Mouse (Mus musculus): Measurements from ENCODE around the gene Selenov.
"Not testable (repeated sequence)": the region's sequence is repeated elsewhere in the genome, so short reads cannot be mapped to it uniquely, and the experiment has no call there.

Gene Selenov

DNA sequence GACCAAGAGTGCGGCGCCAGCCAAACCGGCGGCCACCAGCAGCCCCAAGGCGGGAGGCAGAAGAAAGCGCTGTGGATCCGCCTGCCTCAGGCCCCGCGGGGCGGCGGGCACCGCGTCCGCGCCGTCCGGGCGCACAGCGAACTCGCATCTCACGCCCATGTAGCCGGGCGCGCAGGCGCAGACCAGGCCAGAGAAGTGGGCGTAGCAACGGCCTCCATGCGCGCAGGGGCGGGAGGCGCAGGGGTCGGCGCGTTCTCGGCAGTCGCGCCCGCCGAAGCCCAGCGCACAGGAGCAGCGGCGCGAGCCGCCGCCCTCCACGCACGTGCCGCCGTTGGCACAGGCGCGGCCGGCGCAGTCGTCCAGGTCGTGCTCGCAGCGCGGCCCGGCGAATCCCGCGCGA, 3.5 kb upstream of the Selenov start:
- peak; percentile 69 for DNase-seq (ENCODE audit: extremely low spot score)

DNA sequence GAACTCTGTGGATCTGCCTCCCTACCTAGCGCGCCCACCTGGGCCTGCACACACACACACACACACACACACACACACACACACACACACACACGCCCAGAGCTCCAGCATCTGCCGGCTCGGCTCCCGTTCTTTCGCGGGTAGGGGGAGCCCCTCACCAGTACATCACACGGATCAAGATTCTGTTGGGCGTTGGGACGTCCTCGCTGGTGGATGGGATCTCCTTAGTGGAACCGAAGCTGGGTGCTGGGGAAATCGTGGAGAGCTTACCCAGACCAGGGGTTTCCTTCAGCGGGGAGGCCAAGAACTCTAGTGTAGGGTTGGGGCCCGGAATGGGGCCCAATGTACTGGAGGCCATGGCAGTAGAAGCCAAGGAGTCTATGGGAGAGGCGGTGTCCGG, 821 bp downstream of the Selenov start:
- peak; percentile 45 for DNase-seq (ENCODE audit: extremely low spot score)

DNA sequence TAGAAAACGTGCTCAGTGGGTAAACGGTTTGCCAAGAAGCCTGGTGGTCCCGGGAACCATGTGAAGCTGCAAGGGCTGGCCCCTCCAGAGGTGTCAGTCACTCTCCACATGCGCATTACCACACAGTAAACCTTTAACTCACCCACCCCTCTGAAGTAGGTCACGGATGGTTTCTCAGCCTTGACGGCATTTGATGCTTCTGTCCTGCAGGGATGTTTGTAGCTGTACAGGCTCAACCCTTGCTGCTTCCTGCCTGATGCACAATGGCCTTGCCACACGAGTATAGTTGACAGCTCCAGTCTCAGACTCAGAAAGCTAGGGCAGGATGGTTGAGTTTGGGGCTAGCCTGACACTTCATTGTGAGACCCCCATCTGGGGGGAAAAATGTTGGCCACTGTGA, 10.4 kb downstream of the Selenov start:
- no peak for DNase-seq (ENCODE audit: extremely low spot score)

DNA sequence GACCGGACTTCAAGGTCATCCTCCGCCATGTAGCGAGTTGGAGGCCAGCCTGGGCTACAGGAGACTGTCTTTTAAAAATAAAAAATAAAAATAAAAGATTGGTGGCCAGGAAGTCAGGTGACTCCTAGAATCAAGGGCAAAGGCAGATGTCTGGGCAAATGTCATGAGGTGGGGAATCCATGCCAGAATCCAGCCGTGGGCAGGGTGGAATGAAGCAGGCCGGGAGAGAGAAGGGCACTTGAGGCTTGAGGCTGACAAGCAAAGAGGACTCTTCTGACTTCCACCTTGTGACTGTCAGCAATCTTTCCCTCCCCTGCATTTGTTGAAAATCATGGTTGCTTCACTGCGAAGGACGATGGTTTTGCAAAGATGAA, 12.7 kb downstream of the Selenov start:
- no peak for DNase-seq (ENCODE audit: extremely low spot score)

DNA sequence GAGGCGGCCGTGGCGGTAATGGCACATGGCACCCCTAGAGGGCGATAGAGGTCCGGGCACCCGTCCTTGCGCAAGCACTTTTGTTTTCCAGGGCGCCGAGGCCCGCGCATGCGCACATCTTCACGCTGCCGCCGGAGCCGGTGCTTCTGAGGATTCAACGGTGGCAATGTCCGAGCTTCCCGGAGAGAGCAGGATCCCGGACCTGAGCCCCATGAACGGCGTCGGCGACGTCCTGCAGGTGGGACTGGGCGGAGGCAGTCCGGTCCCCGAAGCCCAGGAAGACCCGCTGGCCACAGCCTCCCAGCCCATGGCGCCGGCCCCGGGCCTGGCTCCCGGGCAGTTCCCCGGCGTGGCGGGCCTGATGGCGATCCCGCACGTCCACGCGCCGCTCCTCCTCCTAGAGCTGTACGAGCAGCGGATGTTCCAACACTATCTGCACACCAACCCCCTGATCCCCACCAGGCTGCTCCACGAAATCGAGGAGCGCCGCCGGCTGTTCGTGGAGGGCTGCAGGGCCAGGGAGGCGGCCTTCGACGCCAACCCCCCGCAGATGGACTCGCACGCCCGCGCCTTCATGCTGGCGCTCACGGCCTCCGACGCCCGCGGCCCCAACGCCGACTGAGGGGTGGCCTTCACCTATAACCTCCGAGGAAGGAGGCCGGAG, 13.2 kb downstream of the Selenov start, which contains the start of gene Eid2b:
Eid2b (plus strand) TSS at position 125 of the 664 bp plus-strand sequence.
- peak; percentile 94 for DNase-seq (ENCODE audit: extremely low spot score)

DNA sequence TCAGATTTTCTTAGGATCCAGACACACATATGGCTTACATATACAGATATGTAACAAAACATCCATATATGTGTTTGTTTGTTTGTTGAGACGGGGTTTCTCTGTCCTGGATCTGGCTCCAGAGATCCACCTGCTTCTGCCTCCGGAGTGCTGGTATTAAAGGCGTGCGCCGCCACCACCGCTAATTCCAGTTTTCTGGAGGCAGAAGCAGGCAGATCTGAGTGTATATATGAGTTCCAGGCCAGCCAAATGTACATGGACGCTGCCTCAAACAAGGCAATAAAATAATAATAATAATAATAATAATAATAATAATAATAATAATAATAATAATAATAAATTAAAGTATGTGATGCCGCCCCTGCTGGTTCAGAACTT, 13.8 kb downstream of the Selenov start:
- no peak for DNase-seq (ENCODE audit: extremely low spot score)

DNA sequence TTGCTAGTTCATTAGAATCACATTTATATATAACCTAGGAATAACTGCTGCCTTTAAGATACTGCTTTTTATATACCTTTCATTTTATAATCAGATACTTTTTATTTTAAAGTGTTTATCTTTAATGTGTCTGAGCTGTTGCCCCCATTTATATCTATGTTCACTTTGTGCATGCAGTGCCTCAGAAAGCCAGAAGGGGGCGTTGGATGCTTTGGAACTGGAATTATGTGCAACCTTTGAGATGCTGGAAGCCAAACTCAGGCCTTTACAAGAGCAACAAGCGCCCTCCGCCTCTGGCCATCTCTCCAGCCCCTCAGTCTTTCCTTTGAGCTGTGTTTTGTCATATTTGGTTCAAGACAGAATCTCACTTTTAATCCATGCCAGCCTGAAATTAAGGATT, 19.2 kb downstream of the Selenov start:
- DNase-seq (ENCODE audit: extremely low spot score): no peak

DNA sequence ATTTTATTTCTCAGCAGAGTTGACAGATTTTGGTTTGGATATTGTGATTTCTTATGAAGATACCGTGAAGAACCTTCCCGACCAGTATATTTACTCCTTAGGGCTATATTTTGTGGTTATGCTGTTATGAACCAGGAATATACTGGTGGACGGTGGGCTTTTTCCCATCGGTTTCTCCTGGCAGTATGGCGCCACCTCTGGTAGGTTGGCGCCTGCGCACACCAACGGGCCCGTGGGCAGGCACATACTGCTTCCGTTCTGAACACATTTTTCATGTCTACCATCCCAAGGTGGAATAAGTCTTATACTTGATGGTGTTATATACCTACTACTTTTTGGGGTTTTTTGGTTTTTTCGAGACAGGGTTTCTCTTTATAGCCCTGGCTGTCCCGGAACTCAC, 21.6 kb downstream of the Selenov start:
- DNase-seq (ENCODE audit: extremely low spot score): no peak

DNA sequence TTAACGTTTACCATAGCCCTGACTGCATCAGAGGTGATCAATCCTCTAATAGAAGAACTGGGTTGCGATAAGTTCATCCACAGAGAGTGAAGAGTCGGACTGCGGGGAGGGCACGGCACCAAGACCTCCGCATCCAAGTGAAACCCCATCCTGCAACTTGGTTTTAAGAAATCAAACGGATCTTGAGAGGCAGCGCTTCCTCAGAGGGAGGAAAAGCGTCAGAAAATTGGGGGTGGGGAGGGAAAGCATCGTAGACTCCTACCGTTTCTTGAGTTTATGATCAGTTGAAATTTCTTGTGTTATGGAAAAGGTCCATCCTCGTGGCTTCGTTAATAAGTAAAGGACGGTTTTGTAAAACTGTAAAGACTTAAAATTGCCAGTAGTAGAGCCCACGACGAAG, 22.4 kb downstream of the Selenov start:
- DNase-seq (ENCODE audit: extremely low spot score): no peak

DNA sequence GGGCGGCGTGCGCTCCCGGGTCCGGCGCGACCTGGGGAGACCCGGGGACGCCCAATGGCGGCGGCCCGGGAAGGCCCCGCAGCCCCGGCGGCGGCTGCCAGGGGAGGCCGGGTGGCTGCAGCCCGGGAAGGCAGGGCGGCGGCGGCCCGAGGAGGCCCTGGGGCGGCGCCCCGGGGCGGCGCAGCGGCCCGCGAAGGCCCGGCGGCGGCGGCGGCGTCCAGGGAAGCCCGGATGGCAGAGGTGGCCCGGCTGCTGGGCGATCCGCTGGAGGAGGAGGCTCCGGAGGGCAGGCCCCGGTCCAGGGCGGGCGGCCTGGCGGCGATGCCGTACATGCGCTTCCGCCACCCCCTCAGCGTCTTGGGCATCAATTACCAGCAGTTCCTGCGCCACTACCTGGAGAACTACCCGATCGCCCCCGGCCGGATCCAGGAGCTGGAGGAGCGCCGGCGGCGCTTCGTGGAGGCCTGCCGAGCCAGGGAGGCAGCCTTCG, 22.9 kb downstream of the Selenov start:
- peak; percentile 72 for DNase-seq (ENCODE audit: extremely low spot score)

DNA sequence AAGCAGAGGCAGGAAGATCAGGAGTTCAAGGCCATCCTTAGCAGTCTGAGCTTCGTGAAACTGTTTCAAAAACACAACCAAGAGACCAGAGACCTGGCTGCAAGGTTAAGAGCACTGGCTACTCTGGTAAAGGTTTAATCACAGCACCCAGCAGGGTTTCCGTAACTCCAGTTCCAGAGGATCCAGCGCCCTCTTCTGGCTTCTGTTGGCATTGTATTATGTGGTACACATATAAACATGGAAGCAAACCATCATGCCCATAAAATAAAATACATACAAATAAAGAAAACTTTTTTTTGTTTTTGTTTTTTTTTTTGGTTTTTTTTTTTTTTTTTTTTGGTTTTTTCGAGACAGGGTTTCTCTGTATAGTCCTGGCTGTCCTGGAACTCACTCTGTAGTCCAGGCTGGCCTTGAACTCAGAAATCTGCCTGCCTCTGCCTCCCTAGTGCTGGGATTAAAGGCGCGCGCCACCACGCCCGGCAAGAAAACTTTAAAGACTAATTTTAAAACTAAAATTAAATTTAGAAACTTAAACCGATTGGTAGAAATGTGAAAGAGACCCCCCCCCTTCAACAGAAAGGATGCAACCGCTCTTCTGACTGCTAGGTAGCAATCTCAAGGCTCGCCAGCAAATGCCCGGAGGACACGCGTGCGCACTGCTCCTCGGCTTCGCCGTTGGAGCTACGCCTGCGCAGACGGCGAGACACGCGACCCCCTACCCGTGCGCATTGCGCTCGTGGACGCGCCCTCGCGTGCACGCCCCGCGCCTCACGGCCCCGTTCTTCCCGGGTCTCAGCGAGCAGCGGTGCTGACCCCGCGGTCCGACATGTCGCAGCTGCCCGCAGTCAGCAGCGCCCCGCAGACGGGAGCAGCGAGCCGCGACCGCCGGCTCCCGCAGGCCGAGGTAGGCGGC, 23.6 kb downstream of the Selenov start, which contains the start of gene Eid2:
Eid2 (plus strand) TSS at position 753 of the 913 bp plus-strand sequence.
- peak; percentile 81 for DNase-seq (ENCODE audit: extremely low spot score)

DNA sequence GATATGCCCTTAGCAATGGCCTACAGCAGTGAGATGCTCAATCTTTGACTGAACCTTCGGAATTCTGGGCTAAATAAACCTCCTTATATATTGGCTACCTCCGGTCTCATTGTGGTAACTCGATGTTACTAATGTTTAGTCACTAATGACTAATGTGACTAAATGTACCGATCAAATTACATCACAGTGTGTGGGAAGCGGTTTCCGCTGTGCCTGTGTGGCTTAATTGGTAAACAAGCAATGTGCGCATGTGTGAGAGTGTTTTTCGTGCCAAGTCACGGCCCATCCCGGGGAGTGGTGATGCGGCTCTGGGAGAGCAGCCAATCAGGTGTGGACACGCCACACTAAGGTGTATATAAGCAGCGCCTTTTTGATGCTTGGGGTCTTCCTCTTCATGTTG, 25.6 kb downstream of the Selenov start:
- DNase-seq (ENCODE audit: extremely low spot score): no peak

DNA sequence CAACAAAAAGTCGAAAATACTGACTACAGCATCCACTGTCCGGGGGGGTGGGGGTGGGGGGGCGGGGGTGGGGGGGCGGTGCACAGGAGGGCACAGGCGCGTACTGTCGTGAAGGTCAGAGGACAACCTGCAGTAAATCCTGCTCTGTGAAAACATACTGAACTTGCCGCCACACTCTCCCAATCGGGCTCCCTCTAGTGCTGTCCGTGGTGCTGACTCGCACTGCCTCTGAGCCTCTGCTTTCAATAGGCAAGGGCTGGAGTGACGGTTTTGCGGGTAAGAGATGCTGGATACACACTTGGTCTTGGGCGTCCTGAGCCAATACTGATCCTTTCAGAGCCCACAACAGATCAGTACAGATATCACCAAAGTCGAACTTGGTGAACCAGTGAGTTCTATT, 27.2 kb downstream of the Selenov start:
- peak; percentile 72 for DNase-seq (ENCODE audit: extremely low spot score)

DNA sequence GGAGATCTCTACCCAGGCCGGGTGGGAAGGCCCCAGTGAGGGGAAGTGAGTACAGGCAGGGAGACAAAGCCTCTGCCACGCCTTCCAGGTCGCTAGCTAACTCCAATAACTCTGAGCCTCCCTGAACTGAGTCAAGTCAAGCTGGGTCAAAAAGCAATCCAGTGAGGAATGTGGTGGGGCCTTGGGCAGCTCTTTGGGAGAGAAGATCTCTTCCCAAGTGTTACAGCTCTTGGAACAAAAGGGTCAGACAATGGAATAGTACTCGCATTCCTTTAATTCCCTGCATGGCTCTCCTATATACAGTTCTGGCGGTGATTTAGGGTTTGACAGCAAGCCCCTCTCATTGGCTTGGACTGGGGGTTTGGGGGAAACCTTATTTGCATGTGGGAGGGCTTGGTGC, 28.1 kb downstream of the Selenov start:
- DNase-seq (ENCODE audit: extremely low spot score): no peak

DNA sequence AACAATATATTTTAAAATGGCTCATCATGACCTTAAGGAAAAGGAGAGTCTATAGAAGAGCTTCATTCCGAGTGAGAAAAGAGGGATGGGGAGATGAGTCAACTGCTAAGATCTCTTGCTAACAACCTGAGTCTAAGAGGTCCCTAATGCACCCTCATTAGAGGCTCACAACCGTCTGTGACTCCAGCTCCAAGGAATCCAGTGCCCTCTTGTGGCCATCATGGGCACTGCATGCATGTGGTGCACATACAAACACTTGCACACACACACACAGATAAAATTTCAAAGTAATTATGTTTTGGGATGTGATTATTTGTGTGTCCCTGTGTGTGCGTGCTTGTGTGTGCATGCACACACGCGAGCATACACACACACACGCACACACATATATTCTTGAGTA, 35.5 kb downstream of the Selenov start:
- DNase-seq (ENCODE audit: extremely low spot score): no peak

DNA sequence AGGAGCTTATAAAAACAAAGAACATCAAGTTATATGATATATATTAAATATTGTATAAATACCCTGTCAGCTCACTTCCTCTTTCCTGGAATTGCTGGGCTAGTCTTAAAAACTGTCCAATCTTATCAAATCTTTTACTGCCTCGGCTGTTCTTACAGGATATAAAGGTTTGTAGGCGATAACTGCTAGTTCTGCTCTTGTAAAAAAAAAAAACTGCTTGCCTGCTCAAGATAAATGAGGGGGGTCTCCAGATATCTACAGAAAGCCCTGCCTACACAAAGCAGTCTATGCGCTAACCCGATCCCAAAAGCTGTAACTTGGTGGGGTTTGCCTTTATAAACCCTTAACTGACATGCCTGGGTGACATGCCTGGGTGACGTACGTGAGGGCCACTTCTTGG, 36.4 kb downstream of the Selenov start:
- DNase-seq (ENCODE audit: extremely low spot score): no peak

DNA sequence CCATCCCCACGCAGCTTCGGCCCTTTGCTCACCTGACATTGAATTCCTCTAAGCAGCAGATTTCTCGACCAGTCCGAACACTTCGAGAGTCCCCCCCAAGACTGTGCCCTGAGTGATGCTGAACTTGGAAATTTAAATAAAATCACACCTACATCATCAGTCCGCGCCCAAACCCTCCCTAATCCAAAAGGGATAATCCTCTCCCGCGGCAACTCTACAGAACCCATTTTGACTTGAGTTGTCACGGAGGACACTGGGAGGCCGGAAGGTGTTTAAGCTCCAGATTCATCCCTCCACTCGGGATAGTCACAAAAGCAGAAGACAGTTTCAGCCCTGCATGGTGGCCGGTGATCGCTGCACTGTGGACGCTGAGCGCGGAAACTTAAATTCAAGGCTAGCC, 39.0 kb downstream of the Selenov start:
- no peak for DNase-seq (ENCODE audit: extremely low spot score)

DNA sequence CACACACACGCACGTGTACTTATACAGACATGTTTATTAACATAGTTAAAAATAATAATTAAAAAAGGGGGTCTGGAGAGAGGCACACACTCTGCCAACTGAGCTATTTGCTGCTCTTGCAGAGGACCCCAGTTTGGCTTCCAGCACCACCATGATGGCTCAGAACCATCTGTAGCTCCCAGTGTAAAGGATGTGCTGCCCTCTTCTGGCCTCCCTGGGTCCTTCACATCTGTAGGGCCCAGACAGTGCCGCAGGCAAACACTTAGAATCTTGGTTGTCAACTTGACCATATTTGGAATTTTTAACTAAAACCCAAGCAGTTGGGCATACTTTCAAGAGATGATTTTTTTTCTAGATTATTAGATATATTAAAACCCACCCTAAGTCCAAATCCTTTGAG, 42.0 kb downstream of the Selenov start:
- no peak for DNase-seq (ENCODE audit: extremely low spot score)

DNA sequence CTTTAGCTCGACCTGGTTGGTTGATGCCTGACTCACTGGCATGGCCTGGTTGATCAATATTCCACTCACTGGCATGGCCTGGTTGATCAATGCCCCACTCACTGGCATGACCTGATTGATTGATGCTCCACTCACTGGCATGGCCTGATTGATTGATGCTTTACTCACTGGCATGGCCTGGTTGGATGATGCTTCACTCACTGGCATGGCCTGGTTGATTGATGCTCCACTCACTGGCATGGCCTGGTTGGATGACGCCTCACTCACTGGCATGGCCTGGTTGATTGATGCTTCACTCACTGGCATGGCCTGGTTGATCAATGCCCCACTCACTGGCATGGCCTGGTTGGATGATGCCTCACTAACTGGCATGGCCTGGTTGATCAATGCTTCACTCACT, 47.0 kb downstream of the Selenov start:
- not testable (repeated sequence) for DNase-seq (ENCODE audit: extremely low spot score)
